Mouse (Mus musculus) intestine, embryonic 15.5 days (tissue): Measurements from ENCODE around the gene Zc2hc1c. TPM values are rescaled to one million over a fixed set of nuclear protein-coding genes. Genes with fewer than 3 reads are reported as not detected.

ENCODE experiments used
- ATAC-seq: fragments of 200-750 bp; cut with Nextera tagmentation; 2 replicates; pipeline ENCODE4 v1.8.0; 2017; ENCODE audit warnings: moderate TSS enrichment, moderate library complexity
- H3K27ac ChIP-seq: fragments of 300-500 bp; sonication (generic); 2 replicates; pipeline ENCODE4 v1.5.1; 2015; ENCODE audit warnings: mild to moderate bottlenecking, inconsistent platforms
- H3K27me3 ChIP-seq: fragments of 300-500 bp; sonication (generic); replicated peaks from 2 replicates; pipeline ENCODE4 v1.6.1; 2015; ENCODE audit warnings: inconsistent platforms
- H3K36me3 ChIP-seq: fragments of 300-500 bp; sonication (generic); 2 replicates; pipeline ENCODE4 v1.6.1; 2015; ENCODE audit warnings: inconsistent platforms
- H3K4me1 ChIP-seq: fragments of 300-500 bp; sonication (generic); replicated peaks from 2 replicates; pipeline ENCODE4 v1.6.1; 2015; ENCODE audit warnings: inconsistent platforms
- H3K4me2 ChIP-seq: fragments of 300-500 bp; sonication (generic); replicated peaks from 2 replicates; pipeline ENCODE4 v1.6.1; 2015; ENCODE audit warnings: mild to moderate bottlenecking, inconsistent platforms
- H3K4me3 ChIP-seq: fragments of 300-500 bp; sonication (generic); replicated peaks from 2 replicates; pipeline ENCODE4 v1.5.1; 2015; ENCODE audit warnings: inconsistent platforms
- H3K9ac ChIP-seq: fragments of 300-500 bp; sonication (generic); 2 replicates; pipeline ENCODE4 v1.6.1; 2015; ENCODE audit warnings: inconsistent platforms
- H3K9me3 ChIP-seq: fragments of 300-500 bp; sonication (generic); 2 replicates; pipeline ENCODE4 v1.6.1; 2016; ENCODE audit warnings: inconsistent platforms
- WGBS: fragments of 180-500 bp; shearing (Covaris S2); methylation state at CpG from one replicate; pipeline ENCODE4 v1.1.7; 2015; 5-methylcytosine and 5-hydroxymethylcytosine counted together
- polyA plus RNA-seq: library from polyadenylated mRNA; unstranded; fragments of >200 nt; fragmentation: Nextera tagmentation; extraction: Ambion mirVana; gene quantifications from 2 replicates; pipeline ENCODE4 v1.2.1, GENCODE M21; 2015

Gene Zc2hc1c
- polyA plus RNA-seq, 1 experiment from 2014 or later = 1.7 TPM

DNA sequence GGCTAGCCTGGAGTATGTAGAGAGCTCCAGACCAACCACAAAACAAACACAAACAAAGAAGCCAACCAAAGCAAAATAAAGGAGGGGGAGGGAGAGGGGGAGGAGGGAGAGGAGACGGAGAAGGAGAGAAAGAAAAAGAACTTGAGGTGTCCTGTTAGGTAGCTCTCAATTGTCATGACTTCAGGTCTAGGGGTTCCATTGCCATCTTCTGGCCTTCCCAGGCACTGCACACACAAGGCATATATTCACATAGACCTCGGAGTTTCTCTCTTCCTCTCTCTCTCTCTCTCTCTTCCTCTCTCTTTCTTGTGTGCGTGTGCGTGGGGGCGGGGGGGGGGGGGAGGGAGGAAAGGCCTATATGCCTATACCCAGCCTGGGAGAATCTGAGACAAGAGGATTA, 1.4 kb upstream of the Zc2hc1c start:
- ATAC-seq = no peak
- Histone ChIP-seq H3K27me3 (no peaks in the 10 kb centered on the region), H3K4me3 (no peak overlapping the region), H3K27ac (no peak overlapping the region), H3K4me1 (peaks cover 14% of the 10 kb centered on the region; the same call in 1 of the 2 replicates), H3K36me3 (no peaks in the 10 kb centered on the region), H3K9ac (no peak overlapping the region), H3K9me3 (no peaks in the 10 kb centered on the region), H3K4me2 (no peak overlapping the region)
- 39% methylated on average over 4 of the region's 5 CpGs for WGBS

DNA sequence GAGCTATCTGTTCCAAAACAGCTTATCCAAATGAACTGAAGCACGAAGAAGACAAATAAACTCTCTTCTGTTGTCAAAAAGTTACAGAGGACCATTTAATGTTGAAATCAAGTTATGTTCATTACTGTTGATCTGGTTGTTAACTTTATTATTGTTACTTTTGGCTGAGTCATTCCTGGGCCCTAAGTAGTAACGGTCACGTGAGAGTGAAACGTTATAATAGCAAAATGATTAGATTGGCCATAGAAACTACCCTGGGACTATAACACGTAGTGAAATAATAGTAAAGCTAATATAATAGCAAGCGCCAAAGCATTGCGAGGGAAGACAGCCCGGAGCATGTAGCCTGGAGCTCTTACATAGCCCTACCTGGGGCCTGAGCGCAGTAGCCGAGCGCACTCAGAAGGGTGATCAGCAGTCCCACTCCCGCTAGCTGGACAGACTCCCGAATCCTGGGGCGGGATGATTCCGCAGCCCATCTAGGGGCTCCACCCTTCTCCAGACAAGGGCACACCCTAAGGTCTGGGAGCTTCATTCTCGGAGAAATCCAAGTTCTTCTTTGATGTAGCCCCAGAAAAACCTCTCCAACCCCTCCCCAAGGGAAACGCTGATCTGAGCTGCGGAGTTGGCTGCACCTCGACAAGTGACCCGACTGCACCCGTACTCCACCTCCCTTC, 444 bp upstream of the Zc2hc1c start, which contains the start of gene Acyp1:
TSS of gene Acyp1 (minus strand) at position 630 of the 677 bp plus-strand sequence.
- Histone ChIP-seq H3K4me3 (peak within 1 kb of the TSS; percentile 45), H3K36me3 (no peaks in the 10 kb centered on the region), H3K4me2 (peak within 1 kb of the TSS; percentile 87), H3K9ac (peak within 1 kb of the TSS; percentile 56), H3K9me3 (no peaks in the 10 kb centered on the region), H3K27me3 (no peaks in the 10 kb centered on the region), H3K4me1 (peaks cover 14% of the 10 kb centered on the region; the same call in 1 of the 2 replicates), H3K27ac (peak within 1 kb of the TSS; percentile 86)
- WGBS = 11% methylated on average over 21 of the region's 21 CpGs
- peak; percentile 70 for ATAC-seq

GRCm38 (mm10) chr12:85289157-85290000, 988 bp downstream of the Zc2hc1c start:
- Histone ChIP-seq H3K4me3 (peak overlapping the region; percentile 45), H3K36me3 (no peaks in the 10 kb centered on the region), H3K4me2 (peak overlapping the region; percentile 87), H3K27me3 (no peaks in the 10 kb centered on the region), H3K27ac (peak overlapping the region; percentile 86), H3K4me1 (peaks cover 14% of the 10 kb centered on the region; the same call in 1 of the 2 replicates), H3K9me3 (no peaks in the 10 kb centered on the region), H3K9ac (peak overlapping the region; percentile 56; the same call in 1 of the 2 replicates)
- 40% methylated on average over 24 of the region's 24 CpGs for WGBS
- ATAC-seq = peak; percentile 55

DNA sequence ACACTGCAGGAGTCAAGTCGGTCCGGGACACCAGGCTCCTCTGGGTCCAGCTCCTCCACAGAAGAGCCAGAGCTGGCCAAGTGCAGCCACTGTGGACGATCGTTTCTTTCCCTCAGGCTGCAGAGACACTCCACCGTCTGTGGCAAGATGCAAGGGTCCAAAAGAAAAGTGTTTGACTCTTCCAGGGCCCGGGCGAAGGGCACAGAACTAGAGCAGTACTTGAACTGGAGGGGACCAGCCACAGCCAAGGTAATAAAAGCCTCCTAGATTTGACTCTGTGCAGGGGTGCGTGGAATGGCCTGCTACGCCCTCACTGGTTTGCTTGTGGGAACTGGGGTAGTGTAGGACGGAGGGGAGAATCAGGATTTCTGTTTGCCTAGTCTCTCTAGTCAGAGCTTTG, 2.2 kb downstream of the Zc2hc1c start:
- ATAC-seq = no peak
- peaks cover 14% of the 10 kb centered on the region; the same call in 1 of the 2 replicates for H3K4me1 ChIP-seq
- H3K9ac ChIP-seq = no peak overlapping the region
- H3K27me3 ChIP-seq = no peaks in the 10 kb centered on the region
- H3K27ac ChIP-seq = no peak overlapping the region
- H3K9me3 ChIP-seq = no peaks in the 10 kb centered on the region
- 72% methylated on average over 10 of the region's 10 CpGs for WGBS
- peak overlapping the region; percentile 9; the same call in 1 of the 2 replicates for H3K4me2 ChIP-seq
- H3K4me3 ChIP-seq = no peak overlapping the region
- no peaks in the 10 kb centered on the region for H3K36me3 ChIP-seq

GRCm38 (mm10) chr12:85291541-85291940, 3.1 kb downstream of the Zc2hc1c start:
- no peaks in the 10 kb centered on the region for H3K27me3 ChIP-seq
- ATAC-seq = no peak
- no peak overlapping the region for H3K4me2 ChIP-seq
- no peak overlapping the region for H3K4me3 ChIP-seq
- H3K9me3 ChIP-seq = no peaks in the 10 kb centered on the region
- no peak overlapping the region for H3K27ac ChIP-seq
- no peak overlapping the region for H3K9ac ChIP-seq
- no peaks in the 10 kb centered on the region for H3K36me3 ChIP-seq
- H3K4me1 ChIP-seq = peaks cover 14% of the 10 kb centered on the region; the same call in 1 of the 2 replicates

GRCm38 (mm10) chr12:85292288-85292687, 3.9 kb downstream of the Zc2hc1c start:
- peaks cover 14% of the 10 kb centered on the region for H3K4me1 ChIP-seq
- H3K9me3 ChIP-seq = no peaks in the 10 kb centered on the region
- no peak overlapping the region for H3K4me2 ChIP-seq
- ATAC-seq = no peak
- 77% methylated on average over 6 of the region's 6 CpGs for WGBS
- no peaks in the 10 kb centered on the region for H3K27me3 ChIP-seq
- H3K36me3 ChIP-seq = no peaks in the 10 kb centered on the region
- H3K27ac ChIP-seq = no peak overlapping the region
- no peak overlapping the region for H3K9ac ChIP-seq
- H3K4me3 ChIP-seq = no peak overlapping the region

DNA sequence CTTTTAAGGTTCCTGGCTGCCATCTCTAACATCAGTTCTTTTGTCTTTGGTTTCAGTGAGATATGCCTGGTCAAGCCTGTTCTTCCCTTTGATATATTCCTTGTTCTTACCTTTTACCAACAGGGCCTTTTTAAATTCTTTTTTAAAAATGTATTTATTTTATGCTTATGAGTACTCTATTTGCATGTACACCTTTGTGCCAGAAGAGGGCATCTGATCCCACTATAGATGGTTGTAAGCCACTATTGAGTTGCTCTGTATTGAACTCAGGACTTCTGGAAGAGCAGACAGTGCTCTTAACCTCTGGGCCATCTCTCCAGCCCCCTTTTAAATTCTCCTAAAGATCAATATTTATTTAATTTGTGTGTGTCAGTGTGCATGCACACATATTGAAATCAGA, 4.5 kb downstream of the Zc2hc1c start:
- Histone ChIP-seq H3K4me3 (no peak overlapping the region), H3K27me3 (no peaks in the 10 kb centered on the region), H3K4me2 (no peak overlapping the region), H3K9me3 (no peaks in the 10 kb centered on the region), H3K4me1 (peaks cover 19% of the 10 kb centered on the region), H3K27ac (no peak overlapping the region), H3K36me3 (no peaks in the 10 kb centered on the region), H3K9ac (no peak overlapping the region)
- no peak for ATAC-seq

DNA sequence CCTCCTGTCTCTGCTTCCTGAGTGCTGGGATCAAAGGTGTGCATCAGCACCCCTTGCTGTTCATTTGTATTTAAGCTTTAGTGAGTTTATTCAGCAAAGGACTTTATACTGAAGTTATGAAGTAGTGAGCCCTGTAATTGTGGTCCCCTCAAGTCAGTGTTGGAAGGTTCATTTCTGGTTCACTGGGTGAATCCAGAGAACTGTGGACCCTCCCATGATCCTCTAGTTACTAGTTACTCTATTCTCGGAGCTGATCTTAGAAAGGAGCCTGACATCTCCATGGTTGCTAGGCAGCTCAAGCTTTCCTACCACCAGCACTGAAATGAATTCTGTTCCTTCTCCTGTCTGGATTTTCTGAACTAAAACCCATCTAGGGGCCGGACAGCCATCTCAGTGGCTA, 7.1 kb downstream of the Zc2hc1c start:
- no peak for ATAC-seq
- Histone ChIP-seq H3K27me3 (no peaks in the 10 kb centered on the region), H3K4me1 (peaks cover 12% of the 10 kb centered on the region), H3K4me3 (no peak overlapping the region), H3K9me3 (no peaks in the 10 kb centered on the region), H3K27ac (no peak overlapping the region), H3K9ac (no peak overlapping the region), H3K36me3 (no peaks in the 10 kb centered on the region), H3K4me2 (no peak overlapping the region)
- whole genome bisulfite sequencing = 94% methylated on average over 2 of the region's 2 CpGs

DNA sequence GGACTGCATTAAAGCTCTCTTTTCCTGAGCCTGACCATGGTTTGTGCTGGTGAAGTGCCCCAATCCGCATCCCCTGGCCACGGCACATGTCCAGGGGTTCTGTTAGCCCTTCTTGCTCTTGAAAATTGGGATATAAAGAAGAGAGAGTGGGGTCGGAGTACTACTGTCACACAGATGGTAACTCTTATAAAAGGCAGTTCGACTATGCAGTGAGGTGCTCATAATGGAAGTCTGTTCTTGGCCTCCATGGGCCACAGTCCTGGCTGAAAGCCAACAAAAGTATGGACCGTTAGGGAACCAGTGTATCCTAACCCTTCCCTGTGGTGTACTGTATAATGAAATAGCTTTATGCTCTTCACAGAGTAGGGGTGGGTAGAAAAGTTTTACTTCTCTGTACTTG, 8.5 kb downstream of the Zc2hc1c start:
- H3K4me3 ChIP-seq = no peak overlapping the region
- H3K9me3 ChIP-seq = no peaks in the 10 kb centered on the region
- no peaks in the 10 kb centered on the region for H3K27me3 ChIP-seq
- no peak overlapping the region for H3K9ac ChIP-seq
- no peak overlapping the region for H3K27ac ChIP-seq
- ATAC-seq = no peak
- WGBS = 76% methylated on average over 5 of the region's 5 CpGs
- no peak overlapping the region for H3K4me2 ChIP-seq
- peaks cover 12% of the 10 kb centered on the region for H3K4me1 ChIP-seq
- peaks cover 9% of the 10 kb centered on the region for H3K36me3 ChIP-seq

- no peaks in the 10 kb centered on the region for H3K9me3 ChIP-seq
- H3K4me3 ChIP-seq = no peak overlapping the region
- H3K27me3 ChIP-seq = no peaks in the 10 kb centered on the region
- no peak overlapping the region for H3K4me2 ChIP-seq
- no peak for ATAC-seq
- no peak overlapping the region for H3K9ac ChIP-seq
- 70% methylated on average over 10 of the region's 10 CpGs for WGBS
- H3K36me3 ChIP-seq = peaks cover 11% of the 10 kb centered on the region
- H3K27ac ChIP-seq = no peak overlapping the region
- H3K4me1 ChIP-seq = peaks cover 12% of the 10 kb centered on the region
These were observed 9.1 kb downstream of the Zc2hc1c start for GRCm38 (mm10) chr12:85297345-85297997.

DNA sequence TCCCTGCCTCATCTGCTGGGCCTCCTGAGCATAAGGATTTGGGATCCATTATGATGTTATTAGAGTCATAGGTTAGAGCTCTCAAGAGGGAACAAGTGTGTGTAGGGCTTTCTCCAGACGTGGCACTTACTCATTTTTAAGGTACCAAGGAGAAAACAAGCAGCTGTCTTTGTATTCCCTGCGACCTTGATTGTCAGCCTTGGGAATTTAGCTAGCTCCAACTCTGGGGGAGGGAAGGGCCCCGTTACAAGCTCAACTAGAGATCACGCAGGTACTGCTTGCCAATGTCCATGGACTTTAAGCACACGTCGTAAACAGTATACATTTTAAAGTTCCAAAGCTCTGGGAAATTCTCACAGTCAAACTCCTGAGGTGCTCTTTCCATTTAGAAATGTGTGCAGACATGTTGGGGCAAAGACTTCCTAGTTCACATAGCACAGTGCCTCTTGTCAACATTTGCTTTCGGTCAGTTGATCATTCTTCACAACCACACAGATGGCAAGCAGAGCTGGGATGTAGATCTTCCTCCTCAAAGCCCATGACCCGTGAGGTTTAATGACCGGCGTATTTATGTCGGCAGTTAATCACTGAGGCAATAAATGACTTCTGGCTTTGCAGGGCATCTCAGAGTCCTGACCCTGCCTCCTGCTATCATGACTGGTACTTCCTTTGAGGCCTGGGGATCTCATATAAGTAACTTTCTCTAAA, 9.9 kb downstream of the Zc2hc1c start:
- Histone ChIP-seq H3K27ac (0 out of 2 replicates have a peak overlapping the region, but pooled peaks have one; percentile 10), H3K4me2 (no peak overlapping the region), H3K9me3 (no peaks in the 10 kb centered on the region), H3K4me1 (peaks cover 12% of the 10 kb centered on the region), H3K36me3 (peaks cover 16% of the 10 kb centered on the region), H3K27me3 (no peaks in the 10 kb centered on the region), H3K4me3 (no peak overlapping the region), H3K9ac (no peak overlapping the region)
- WGBS = 38% methylated on average over 11 of the region's 11 CpGs
- ATAC-seq = peak; percentile 70

GRCm38 (mm10) chr12:85298835-85299180, 10.4 kb downstream of the Zc2hc1c start:
- no peaks in the 10 kb centered on the region for H3K9me3 ChIP-seq
- H3K27ac ChIP-seq = peak overlapping the region; percentile 15; the same call in 1 of the 2 replicates
- WGBS = 56% methylated on average over 1 of the region's 1 CpGs
- H3K4me3 ChIP-seq = no peak overlapping the region
- no peak overlapping the region for H3K9ac ChIP-seq
- H3K4me1 ChIP-seq = peaks cover 12% of the 10 kb centered on the region
- peaks cover 21% of the 10 kb centered on the region for H3K36me3 ChIP-seq
- H3K4me2 ChIP-seq = no peak overlapping the region
- 0 out of 2 replicates have a peak, but pooled peaks have one; percentile 49 for ATAC-seq
- no peaks in the 10 kb centered on the region for H3K27me3 ChIP-seq
